Mouse (Mus musculus): ENCODE data around the gene Tmem52b. TPM values are rescaled to one million over a fixed set of nuclear protein-coding genes. Genes with fewer than 3 reads are reported as not detected.

The Tmem52b gene
- polyA plus RNA-seq, 1 experiment from 2014 or later: not detected

GRCm38 (mm10) chr6:129512868-129513267 is 513 bp downstream of the Tmem52b start:
- H3K4me2 ChIP-seq (replicated peaks): no peak overlapping the region
- no peaks in the 10 kb centered on the region for H3K27me3 ChIP-seq
- H3K9me3 ChIP-seq: no peaks in the 10 kb centered on the region
- no peak overlapping the region for H3K9ac ChIP-seq (replicated peaks)
- H3K4me3 ChIP-seq: no peak overlapping the region
- 83% methylated on average over 8 of the region's 8 CpGs for WGBS
- no peak overlapping the region for H3K27ac ChIP-seq (replicated peaks)
- H3K4me1 ChIP-seq: no peaks in the 10 kb centered on the region; the same call in 1 of the 2 replicates
- no peak for ATAC-seq (replicated peaks)
- H3K36me3 ChIP-seq: no peaks in the 10 kb centered on the region

GRCm38 (mm10) chr6:129513409-129513808 is 1.1 kb downstream of the Tmem52b start:
- H3K9ac ChIP-seq (replicated peaks): no peak overlapping the region
- no peak overlapping the region for H3K4me2 ChIP-seq (replicated peaks)
- ATAC-seq (replicated peaks): no peak
- H3K27me3 ChIP-seq: no peaks in the 10 kb centered on the region
- no peaks in the 10 kb centered on the region for H3K36me3 ChIP-seq
- no peaks in the 10 kb centered on the region for H3K9me3 ChIP-seq
- H3K27ac ChIP-seq (replicated peaks): no peak overlapping the region
- no peak overlapping the region for H3K4me3 ChIP-seq
- 76% methylated on average over 1 of the region's 1 CpGs for WGBS
- H3K4me1 ChIP-seq: no peaks in the 10 kb centered on the region; the same call in 1 of the 2 replicates

GRCm38 (mm10) chr6:129514376-129514775 is 2.0 kb downstream of the Tmem52b start:
- no peak overlapping the region for H3K4me3 ChIP-seq
- no peak overlapping the region for H3K27ac ChIP-seq (replicated peaks)
- no peak for ATAC-seq (replicated peaks)
- H3K27me3 ChIP-seq: no peaks in the 10 kb centered on the region
- no peak overlapping the region for H3K9ac ChIP-seq (replicated peaks)
- 75% methylated on average over 2 of the region's 2 CpGs for WGBS
- no peaks in the 10 kb centered on the region; the same call in 1 of the 2 replicates for H3K4me1 ChIP-seq
- H3K36me3 ChIP-seq: no peaks in the 10 kb centered on the region
- H3K4me2 ChIP-seq (replicated peaks): no peak overlapping the region
- H3K9me3 ChIP-seq: no peaks in the 10 kb centered on the region

- no peak overlapping the region for H3K27ac ChIP-seq (replicated peaks)
- no peak for ATAC-seq (replicated peaks)
Observed at GRCm38 (mm10) chr6:129515068-129515467, 2.7 kb downstream of the Tmem52b start.

GRCm38 (mm10) chr6:129516388-129516787 is 4.0 kb downstream of the Tmem52b start:
- H3K36me3 ChIP-seq: no peaks in the 10 kb centered on the region
- no peaks in the 10 kb centered on the region; the same call in 1 of the 2 replicates for H3K4me1 ChIP-seq
- H3K9ac ChIP-seq (replicated peaks): no peak overlapping the region
- no peak for ATAC-seq (replicated peaks)
- H3K4me3 ChIP-seq: no peak overlapping the region
- H3K9me3 ChIP-seq: no peaks in the 10 kb centered on the region
- WGBS: 94% methylated on average over 10 of the region's 10 CpGs
- H3K27ac ChIP-seq (replicated peaks): no peak overlapping the region
- H3K4me2 ChIP-seq (replicated peaks): no peak overlapping the region
- H3K27me3 ChIP-seq: no peaks in the 10 kb centered on the region

More at GRCm38 (mm10) chr6:129515068-129515467, 2.7 kb downstream of the Tmem52b start:
- no peaks in the 10 kb centered on the region for H3K27me3 ChIP-seq
- no peak overlapping the region for H3K4me2 ChIP-seq (replicated peaks)
- no peaks in the 10 kb centered on the region for H3K36me3 ChIP-seq
- H3K9ac ChIP-seq (replicated peaks): no peak overlapping the region
- no peak overlapping the region for H3K4me3 ChIP-seq
- H3K9me3 ChIP-seq: no peaks in the 10 kb centered on the region
- no peaks in the 10 kb centered on the region; the same call in 1 of the 2 replicates for H3K4me1 ChIP-seq
- 94% methylated on average over 3 of the region's 3 CpGs for WGBS

GRCm38 (mm10) chr6:129517752-129518408 is 5.5 kb downstream of the Tmem52b start:
- H3K36me3 ChIP-seq: no peaks in the 10 kb centered on the region
- WGBS: 53% methylated on average over 2 of the region's 2 CpGs
- H3K4me1 ChIP-seq: no peaks in the 10 kb centered on the region; the same call in 1 of the 2 replicates
- no peak overlapping the region for H3K4me3 ChIP-seq
- H3K27ac ChIP-seq (replicated peaks): no peak overlapping the region
- ATAC-seq (replicated peaks): peak; percentile 91
- no peak overlapping the region for H3K9ac ChIP-seq (replicated peaks)
- H3K27me3 ChIP-seq: no peaks in the 10 kb centered on the region
- H3K4me2 ChIP-seq (replicated peaks): no peak overlapping the region
- H3K9me3 ChIP-seq: no peaks in the 10 kb centered on the region

GRCm38 (mm10) chr6:129526069-129526468 is 13.7 kb downstream of the Tmem52b start:
- Histone ChIP-seq H3K4me3 (no peak overlapping the region), H3K27me3 (no peaks in the 10 kb centered on the region), H3K9ac (replicated peaks) (no peak overlapping the region), H3K4me1 (no peaks in the 10 kb centered on the region), H3K4me2 (replicated peaks) (no peak overlapping the region), H3K9me3 (no peaks in the 10 kb centered on the region), H3K36me3 (no peaks in the 10 kb centered on the region), H3K27ac (replicated peaks) (no peak overlapping the region)
- no peak for ATAC-seq (replicated peaks)

- Histone ChIP-seq H3K27me3 (no peaks in the 10 kb centered on the region), H3K9ac (replicated peaks) (no peak overlapping the region), H3K9me3 (no peaks in the 10 kb centered on the region), H3K4me1 (peaks cover 4% of the 10 kb centered on the region; the same call in 1 of the 2 replicates), H3K4me2 (replicated peaks) (no peak overlapping the region), H3K4me3 (no peak overlapping the region), H3K36me3 (no peaks in the 10 kb centered on the region), H3K27ac (replicated peaks) (no peak overlapping the region)
- no peak for ATAC-seq (replicated peaks)
- 97% methylated on average over 2 of the region's 2 CpGs for WGBS
Observed at GRCm38 (mm10) chr6:129527416-129527815, 15.1 kb downstream of the Tmem52b start.

- no peak overlapping the region for H3K4me2 ChIP-seq (replicated peaks)
- H3K4me1 ChIP-seq: peaks cover 10% of the 10 kb centered on the region
- H3K27me3 ChIP-seq: no peaks in the 10 kb centered on the region
- no peaks in the 10 kb centered on the region for H3K9me3 ChIP-seq
- H3K9ac ChIP-seq (replicated peaks): no peak overlapping the region
- no peaks in the 10 kb centered on the region for H3K36me3 ChIP-seq
- no peak for ATAC-seq (replicated peaks)
- H3K27ac ChIP-seq (replicated peaks): no peak overlapping the region
- no peak overlapping the region for H3K4me3 ChIP-seq
- 74% methylated on average over 1 of the region's 1 CpGs for WGBS
Observed at GRCm38 (mm10) chr6:129529605-129530004, 17.2 kb downstream of the Tmem52b start.

GRCm38 (mm10) chr6:129530261-129530660 is 17.9 kb downstream of the Tmem52b start:
- Histone ChIP-seq H3K36me3 (no peaks in the 10 kb centered on the region), H3K27ac (replicated peaks) (no peak overlapping the region), H3K27me3 (no peaks in the 10 kb centered on the region), H3K4me3 (no peak overlapping the region), H3K4me1 (peaks cover 16% of the 10 kb centered on the region), H3K4me2 (replicated peaks) (no peak overlapping the region), H3K9me3 (no peaks in the 10 kb centered on the region), H3K9ac (replicated peaks) (no peak overlapping the region)
- no peak for ATAC-seq (replicated peaks)

- Histone ChIP-seq H3K4me1 (peaks cover 29% of the 10 kb centered on the region), H3K27me3 (no peaks in the 10 kb centered on the region), H3K36me3 (peaks cover 3% of the 10 kb centered on the region; the same call in 1 of the 2 replicates), H3K9me3 (no peaks in the 10 kb centered on the region), H3K4me2 (replicated peaks) (peak overlapping the region; percentile 59), H3K27ac (replicated peaks) (peak overlapping the region; percentile 85), H3K4me3 (peak overlapping the region; percentile 78), H3K9ac (replicated peaks) (peak overlapping the region; percentile 87)
- peak; percentile 42 for ATAC-seq (replicated peaks)
- WGBS: 36% methylated on average over 7 of the region's 7 CpGs
Observed at GRCm38 (mm10) chr6:129532556-129532941, 20.2 kb downstream of the Tmem52b start.

GRCm38 (mm10) chr6:129532942-129533860 is 20.8 kb downstream of the Tmem52b start, which contains the start of gene Gabarapl1:
Gene Gabarapl1, plus strand, starts transcription at chr6:129533160.
- Histone ChIP-seq H3K4me1 (peaks cover 29% of the 10 kb centered on the region), H3K27ac (replicated peaks) (peak within 1 kb of the TSS; percentile 85), H3K36me3 (peaks cover 9% of the 10 kb centered on the region), H3K4me3 (peak within 1 kb of the TSS; percentile 78), H3K4me2 (replicated peaks) (peak within 1 kb of the TSS; percentile 59), H3K9me3 (no peaks in the 10 kb centered on the region), H3K27me3 (no peaks in the 10 kb centered on the region), H3K9ac (replicated peaks) (peak within 1 kb of the TSS; percentile 87)
- under 1% methylated on average over 55 of the region's 55 CpGs for WGBS
- ATAC-seq (replicated peaks): peak; percentile 88

Measured in forebrain, embryonic 15.5 days (tissue).